Mouse (Mus musculus): ENCODE results near the gene Tmem97. TPM values are rescaled to one million over a fixed set of nuclear protein-coding genes. Genes with fewer than 3 reads are reported as not detected.
A peak's percentile ranks its signal among the peaks of the same experiment; 100 is the strongest.
"Not testable (repeated sequence)": the region's sequence is repeated elsewhere in the genome, so short reads cannot be mapped to it uniquely, and the experiment has no call there.

Tmem97 gene
- 28.5 and 29.2 TPM in 2 replicates for polyA plus RNA-seq (2012; ENCODE audit: insufficient read depth, insufficient read length, missing spikeins)

GRCm38 (mm10) chr11:78550168-78551058 lies at the start of gene Tmem97:
TSS of gene Tmem97 (minus strand) at chr11:78550777.
- peak within 1 kb of the TSS; percentile 69 for H3K27ac ChIP-seq (ENCODE audit: insufficient read depth, low read depth, low read length)
- TF ChIP-seq POLR2A (IDR thresholded peaks at IDR 0.05; ENCODE audit: borderline replicate concordance, low read depth, low read length): no peak
- no peak for TF ChIP-seq CTCF (IDR thresholded peaks at IDR 0.05; ENCODE audit: low read depth, low read length)
- peak within 1 kb of the TSS; percentile 71 for H3K4me3 ChIP-seq (ENCODE audit: insufficient read depth, low read length)
- peaks cover 23% of the 10 kb centered on the region for H3K4me1 ChIP-seq (ENCODE audit: control insufficient read depth, insufficient read depth, low read length)

GRCm38 (mm10) chr11:78600051-78600450 lies 49.5 kb upstream of the Tmem97 start:
- Histone ChIP-seq H3K27ac (ENCODE audit: insufficient read depth, low read depth, low read length) (peak overlapping the region; percentile 74), H3K4me1 (ENCODE audit: control insufficient read depth, insufficient read depth, low read length) (peaks cover 16% of the 10 kb centered on the region), H3K4me3 (ENCODE audit: insufficient read depth, low read length) (no peak overlapping the region)
- TF ChIP-seq CTCF (IDR thresholded peaks at IDR 0.05; ENCODE audit: low read depth, low read length) (no peak), POLR2A (IDR thresholded peaks at IDR 0.05; ENCODE audit: borderline replicate concordance, low read depth, low read length) (no peak)

GRCm38 (mm10) chr11:78598763-78599415 lies 48.3 kb upstream of the Tmem97 start:
- TF ChIP-seq POLR2A (IDR thresholded peaks at IDR 0.05; ENCODE audit: borderline replicate concordance, low read depth, low read length): no peak
- no peak for TF ChIP-seq CTCF (IDR thresholded peaks at IDR 0.05; ENCODE audit: low read depth, low read length)
- H3K4me3 ChIP-seq (ENCODE audit: insufficient read depth, low read length): no peak overlapping the region
- H3K4me1 ChIP-seq (ENCODE audit: control insufficient read depth, insufficient read depth, low read length): peaks cover 16% of the 10 kb centered on the region
- H3K27ac ChIP-seq (ENCODE audit: insufficient read depth, low read depth, low read length): no peak overlapping the region

GRCm38 (mm10) chr11:78596750-78597149 lies 46.2 kb upstream of the Tmem97 start:
- H3K4me1 ChIP-seq (ENCODE audit: control insufficient read depth, insufficient read depth, low read length): peaks cover 15% of the 10 kb centered on the region

GRCm38 (mm10) chr11:78595773-78596172 lies 45.2 kb upstream of the Tmem97 start:
- H3K4me1 ChIP-seq (ENCODE audit: control insufficient read depth, insufficient read depth, low read length): peaks cover 8% of the 10 kb centered on the region
- TF ChIP-seq POLR2A (IDR thresholded peaks at IDR 0.05; ENCODE audit: borderline replicate concordance, low read depth, low read length) (no peak), CTCF (IDR thresholded peaks at IDR 0.05; ENCODE audit: low read depth, low read length) (no peak)
- H3K27ac ChIP-seq (ENCODE audit: insufficient read depth, low read depth, low read length): no peak overlapping the region
- no peak overlapping the region for H3K4me3 ChIP-seq (ENCODE audit: insufficient read depth, low read length)

More at GRCm38 (mm10) chr11:78596750-78597149, 46.2 kb upstream of the Tmem97 start:
- no peak overlapping the region for H3K4me3 ChIP-seq (ENCODE audit: insufficient read depth, low read length)
- TF ChIP-seq POLR2A (IDR thresholded peaks at IDR 0.05; ENCODE audit: borderline replicate concordance, low read depth, low read length) (no peak), CTCF (IDR thresholded peaks at IDR 0.05; ENCODE audit: low read depth, low read length) (no peak)
- no peak overlapping the region for H3K27ac ChIP-seq (ENCODE audit: insufficient read depth, low read depth, low read length)

- TF ChIP-seq CTCF (IDR thresholded peaks at IDR 0.05; ENCODE audit: low read depth, low read length) (no peak), POLR2A (IDR thresholded peaks at IDR 0.05; ENCODE audit: borderline replicate concordance, low read depth, low read length) (no peak)
- H3K4me3 ChIP-seq (ENCODE audit: insufficient read depth, low read length): no peak overlapping the region
- H3K4me1 ChIP-seq (ENCODE audit: control insufficient read depth, insufficient read depth, low read length): peaks cover 4% of the 10 kb centered on the region
- H3K27ac ChIP-seq (ENCODE audit: insufficient read depth, low read depth, low read length): no peak overlapping the region
These were observed 43.8 kb upstream of the Tmem97 start for GRCm38 (mm10) chr11:78594271-78594964.

- H3K4me1 ChIP-seq (ENCODE audit: control insufficient read depth, insufficient read depth, low read length); H3K27ac ChIP-seq (ENCODE audit: insufficient read depth, low read depth, low read length); H3K4me3 ChIP-seq (ENCODE audit: insufficient read depth, low read length): not testable (repeated sequence)
These were observed 37.1 kb upstream of the Tmem97 start for GRCm38 (mm10) chr11:78587677-78588076.

- Histone ChIP-seq H3K27ac (ENCODE audit: insufficient read depth, low read depth, low read length) (no peak overlapping the region), H3K4me3 (ENCODE audit: insufficient read depth, low read length) (no peak overlapping the region), H3K4me1 (ENCODE audit: control insufficient read depth, insufficient read depth, low read length) (no peaks in the 10 kb centered on the region)
- TF ChIP-seq CTCF (IDR thresholded peaks at IDR 0.05; ENCODE audit: low read depth, low read length): no peak
- TF ChIP-seq POLR2A (IDR thresholded peaks at IDR 0.05; ENCODE audit: borderline replicate concordance, low read depth, low read length): no peak
These were observed 35.5 kb upstream of the Tmem97 start for GRCm38 (mm10) chr11:78586099-78586498.

GRCm38 (mm10) chr11:78582848-78583247 lies 32.3 kb upstream of the Tmem97 start:
- Histone ChIP-seq H3K27ac (ENCODE audit: insufficient read depth, low read depth, low read length) (no peak overlapping the region), H3K4me1 (ENCODE audit: control insufficient read depth, insufficient read depth, low read length) (no peaks in the 10 kb centered on the region), H3K4me3 (ENCODE audit: insufficient read depth, low read length) (no peak overlapping the region)
- TF ChIP-seq POLR2A (IDR thresholded peaks at IDR 0.05; ENCODE audit: borderline replicate concordance, low read depth, low read length): no peak
- TF ChIP-seq CTCF (IDR thresholded peaks at IDR 0.05; ENCODE audit: low read depth, low read length): no peak

Data from bone marrow macrophage, adult 2 months (primary cell).